Mouse (Mus musculus): ENCODE measurements at regions not wholly inside any gene's neighbourhood (a gene's known extent, or its start where the extent isn't known, plus 50 kb on each side); places are given as distances from the start of the nearest gene placed in this dataset.

DNA sequence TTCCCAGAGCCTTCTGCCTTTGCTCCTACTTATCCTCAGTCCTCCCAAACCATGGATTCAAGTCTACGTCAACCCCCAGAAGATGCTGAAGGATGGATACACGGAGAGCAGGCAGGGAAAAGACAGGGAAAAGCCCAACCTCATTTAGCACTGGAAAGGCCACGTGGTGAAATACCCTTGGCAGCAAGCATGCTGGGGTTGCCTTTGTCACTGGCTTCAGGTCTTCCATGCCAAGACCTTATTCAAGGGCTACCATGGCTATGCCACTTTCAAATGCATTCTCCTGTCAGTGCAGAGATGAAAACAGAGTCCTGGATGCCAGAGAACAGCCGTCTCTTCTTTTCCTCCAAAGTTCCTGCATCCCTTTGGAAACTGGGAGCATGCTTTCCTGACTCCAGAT lies 87.8 kb upstream of the Npvf start:
- TF ChIP-seq CTCF (IDR thresholded peaks at IDR 0.05; ENCODE audit: extremely low read depth, insufficient read length, insufficient replicate concordance, low read depth, low read length): no peak
- no peak for TF ChIP-seq POLR2A (IDR thresholded peaks at IDR 0.05; ENCODE audit: low read depth, low read length)

Measured in small intestine, adult 2 months (tissue).